Mouse (Mus musculus) liver, embryonic 16.5 days (tissue): ENCODE results near the gene Cers5. TPM values are rescaled to one million over a fixed set of nuclear protein-coding genes. Genes with fewer than 3 reads are reported as not detected.
A peak's percentile ranks its signal among the peaks of the same experiment; 100 is the strongest.

Experiments used
- ATAC-seq: fragments of 200-750 bp; cut with Nextera tagmentation; 2 replicates; pipeline ENCODE4 v1.8.0; 2017; ENCODE audit warnings: low read depth, mild to moderate bottlenecking, moderate number of reproducible peaks, moderate library complexity
- H3K27ac ChIP-seq: fragments of 300-500 bp; sonication (generic); 2 replicates; pipeline ENCODE4 v1.5.1; 2014; ENCODE audit warnings: mild to moderate bottlenecking, low read length
- H3K27me3 ChIP-seq: fragments of 300-500 bp; sonication (generic); 2 replicates; pipeline ENCODE4 v1.6.1; 2014; ENCODE audit warnings: low read depth, low read length, mixed read lengths; ENCODE audit not compliant: control insufficient read depth, insufficient read depth
- H3K36me3 ChIP-seq: fragments of 300-500 bp; sonication (generic); 2 replicates; pipeline ENCODE4 v1.6.1; 2014; ENCODE audit warnings: mild to moderate bottlenecking; ENCODE audit not compliant: control insufficient read depth, insufficient read depth
- H3K4me1 ChIP-seq: fragments of 300-500 bp; sonication (generic); 2 replicates; pipeline ENCODE4 v1.6.1; 2014; ENCODE audit warnings: low read depth, low read length, mixed read lengths; ENCODE audit not compliant: control insufficient read depth
- H3K4me2 ChIP-seq: fragments of 300-500 bp; sonication (generic); 2 replicates; pipeline ENCODE4 v1.6.1; 2014; ENCODE audit warnings: low read depth, low read length, mixed read lengths
- H3K4me3 ChIP-seq: fragments of 300-500 bp; sonication (generic); 2 replicates; pipeline ENCODE4 v1.5.1; 2014; ENCODE audit warnings: low read depth, mild to moderate bottlenecking, low read length
- H3K9ac ChIP-seq: fragments of 300-500 bp; sonication (generic); 2 replicates; pipeline ENCODE4 v1.6.1; 2014; ENCODE audit warnings: low read depth, low read length
- H3K9me3 ChIP-seq: fragments of 300-500 bp; sonication (generic); replicated peaks from 2 replicates; pipeline ENCODE4 v1.6.1; 2016; ENCODE audit warnings: low read length; ENCODE audit not compliant: control insufficient read depth
- WGBS: fragments of 180-500 bp; shearing (Covaris S2); extraction: QIAGEN DNeasy Blood & Tissue Kit; methylation state at CpG from one replicate; pipeline ENCODE4 v1.1.7; 2014; ENCODE audit not compliant: insufficient replicate concordance; 5-methylcytosine and 5-hydroxymethylcytosine counted together
- polyA plus RNA-seq: library from polyadenylated mRNA; unstranded; fragments of >200 nt; fragmentation: Nextera tagmentation; extraction: Ambion mirVana; gene quantifications from 2 replicates; pipeline ENCODE4 v1.2.1, GENCODE M21; 2015

The Cers5 gene
- polyA plus RNA-seq, 1 experiment from 2014 or later, result 6.9 TPM

DNA sequence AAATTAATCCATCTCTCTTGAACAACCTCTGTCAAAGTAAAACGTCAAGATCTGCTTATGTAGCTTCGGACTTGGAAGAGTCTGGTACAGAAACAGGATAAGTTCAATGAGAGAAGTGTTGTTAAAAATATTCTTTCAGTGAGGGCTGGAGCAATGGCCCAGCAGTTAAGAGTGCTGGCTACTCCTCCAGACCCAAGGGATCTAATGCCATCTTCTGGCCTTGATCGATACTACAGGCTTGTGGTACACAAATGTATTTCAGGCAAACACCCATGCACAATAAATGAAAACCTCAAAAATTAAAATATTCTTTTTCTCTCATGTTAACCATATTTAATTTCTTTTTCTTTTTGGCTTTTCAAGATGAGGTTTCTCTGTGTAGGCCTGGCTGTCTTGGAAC is 23.4 kb upstream of the Cers5 start:
- no peaks in the 10 kb centered on the region for H3K4me1 ChIP-seq
- WGBS, result 70% methylated on average over 3 of the region's 3 CpGs
- peaks cover 9% of the 10 kb centered on the region for H3K36me3 ChIP-seq

DNA sequence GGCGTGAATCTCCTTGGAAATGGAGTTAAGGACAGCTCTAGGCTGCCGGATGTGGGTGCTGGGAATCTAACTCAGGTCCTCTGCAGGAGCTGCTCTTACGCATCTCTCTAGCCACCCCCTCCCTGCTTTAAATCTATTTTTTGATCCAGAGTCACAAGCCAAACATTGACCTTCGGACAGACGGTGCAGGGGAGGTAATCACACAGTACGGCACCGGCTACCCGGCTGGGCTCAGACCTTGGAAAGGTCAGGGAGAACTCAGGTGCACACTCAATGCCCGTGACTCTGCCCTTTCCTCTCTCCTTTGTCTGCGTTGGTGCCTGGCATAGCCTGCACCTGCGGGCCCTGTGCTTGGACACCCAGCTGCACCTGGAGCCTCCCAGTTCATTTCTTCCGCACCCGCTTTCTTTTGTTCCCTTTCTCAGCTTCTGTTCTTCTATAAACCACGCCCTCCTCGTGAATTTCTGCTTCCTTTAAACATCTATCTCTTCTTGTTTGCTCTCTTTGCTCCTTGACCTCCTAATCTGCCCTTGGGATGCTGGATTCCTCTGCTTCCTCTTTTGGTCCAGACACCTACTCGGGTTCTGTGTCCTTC is 19.6 kb upstream of the Cers5 start:
- WGBS, result 76% methylated on average over 16 of the region's 16 CpGs
- H3K4me3 ChIP-seq, result no peak overlapping the region
- no peak overlapping the region for H3K9ac ChIP-seq
- H3K36me3 ChIP-seq, result peaks cover 9% of the 10 kb centered on the region
- no peaks in the 10 kb centered on the region for H3K27me3 ChIP-seq
- no peak overlapping the region for H3K27ac ChIP-seq
- H3K4me2 ChIP-seq, result no peak overlapping the region
- H3K9me3 ChIP-seq, result no peaks in the 10 kb centered on the region
- no peak for ATAC-seq
- H3K4me1 ChIP-seq, result no peaks in the 10 kb centered on the region

More for the DNA sequence above, 23.4 kb upstream of the Cers5 start:
- H3K9me3 ChIP-seq, result no peaks in the 10 kb centered on the region
- H3K27me3 ChIP-seq, result no peaks in the 10 kb centered on the region
- H3K27ac ChIP-seq, result no peak overlapping the region
- H3K4me3 ChIP-seq, result no peak overlapping the region
- H3K9ac ChIP-seq, result no peak overlapping the region
- no peak for ATAC-seq
- no peak overlapping the region for H3K4me2 ChIP-seq

GRCm38 (mm10) chr15:99791003-99791402 is 18.3 kb upstream of the Cers5 start:
- no peak for ATAC-seq
- Histone ChIP-seq H3K9ac (no peak overlapping the region), H3K9me3 (no peaks in the 10 kb centered on the region), H3K4me1 (no peaks in the 10 kb centered on the region), H3K4me2 (no peak overlapping the region), H3K27ac (no peak overlapping the region), H3K27me3 (no peaks in the 10 kb centered on the region), H3K36me3 (peaks cover 5% of the 10 kb centered on the region), H3K4me3 (no peak overlapping the region)
- WGBS, result 73% methylated on average over 3 of the region's 3 CpGs

DNA sequence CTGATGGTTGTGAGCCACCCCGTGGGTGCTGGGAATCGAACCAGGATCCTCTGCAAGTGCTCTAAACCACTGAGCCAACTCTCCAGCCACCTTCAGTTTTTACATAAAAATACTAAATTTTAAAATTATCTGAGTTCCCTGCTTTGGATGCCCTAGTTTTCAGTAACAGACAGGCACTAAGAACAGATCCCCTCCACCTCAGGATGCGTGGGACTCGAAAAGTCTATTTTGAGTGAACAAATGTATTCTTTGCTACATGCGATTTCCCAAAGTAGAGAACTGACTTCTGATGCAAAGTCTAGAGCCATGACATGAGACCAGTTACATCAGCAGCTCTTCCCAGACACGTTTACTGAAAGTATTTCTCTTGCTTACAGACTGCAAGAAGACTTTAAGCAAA is 17.8 kb upstream of the Cers5 start:
- no peaks in the 10 kb centered on the region for H3K9me3 ChIP-seq
- H3K4me3 ChIP-seq, result no peak overlapping the region
- H3K9ac ChIP-seq, result no peak overlapping the region
- WGBS, result 68% methylated on average over 6 of the region's 6 CpGs
- no peaks in the 10 kb centered on the region for H3K4me1 ChIP-seq
- no peak for ATAC-seq
- H3K4me2 ChIP-seq, result no peak overlapping the region
- no peaks in the 10 kb centered on the region for H3K27me3 ChIP-seq
- H3K27ac ChIP-seq, result no peak overlapping the region
- peaks cover 5% of the 10 kb centered on the region for H3K36me3 ChIP-seq

GRCm38 (mm10) chr15:99787625-99788120 is 15.0 kb upstream of the Cers5 start:
- 52% methylated on average over 9 of the region's 9 CpGs for WGBS
- Histone ChIP-seq H3K4me1 (no peaks in the 10 kb centered on the region), H3K4me2 (no peak overlapping the region), H3K36me3 (peaks cover 5% of the 10 kb centered on the region), H3K27ac (no peak overlapping the region), H3K9me3 (no peaks in the 10 kb centered on the region), H3K27me3 (no peaks in the 10 kb centered on the region), H3K4me3 (no peak overlapping the region), H3K9ac (no peak overlapping the region)
- ATAC-seq, result no peak

GRCm38 (mm10) chr15:99778677-99779335 is 6.1 kb upstream of the Cers5 start:
- Histone ChIP-seq H3K4me1 (no peaks in the 10 kb centered on the region), H3K9ac (no peak overlapping the region), H3K9me3 (no peaks in the 10 kb centered on the region), H3K4me3 (no peak overlapping the region), H3K27ac (no peak overlapping the region), H3K4me2 (no peak overlapping the region), H3K27me3 (no peaks in the 10 kb centered on the region), H3K36me3 (no peaks in the 10 kb centered on the region)
- WGBS, result 75% methylated on average over 16 of the region's 16 CpGs
- ATAC-seq, result no peak

GRCm38 (mm10) chr15:99778148-99778547 is 5.5 kb upstream of the Cers5 start:
- Histone ChIP-seq H3K4me2 (no peak overlapping the region), H3K9ac (no peak overlapping the region), H3K27me3 (no peaks in the 10 kb centered on the region), H3K4me3 (no peak overlapping the region), H3K4me1 (no peaks in the 10 kb centered on the region), H3K9me3 (no peaks in the 10 kb centered on the region), H3K36me3 (no peaks in the 10 kb centered on the region), H3K27ac (no peak overlapping the region)
- 35% methylated on average over 7 of the region's 7 CpGs for WGBS
- no peak for ATAC-seq

- WGBS, result 57% methylated on average over 3 of the region's 3 CpGs
- H3K9me3 ChIP-seq, result no peaks in the 10 kb centered on the region
- H3K36me3 ChIP-seq, result no peaks in the 10 kb centered on the region
- H3K27me3 ChIP-seq, result no peaks in the 10 kb centered on the region; the same call in 1 of the 2 replicates
- ATAC-seq, result no peak
- peaks cover 9% of the 10 kb centered on the region for H3K4me1 ChIP-seq
- no peak overlapping the region for H3K9ac ChIP-seq
- no peak overlapping the region for H3K4me2 ChIP-seq
- H3K4me3 ChIP-seq, result no peak overlapping the region
- no peak overlapping the region for H3K27ac ChIP-seq
These were observed 240 bp upstream of the Cers5 start for GRCm38 (mm10) chr15:99772925-99773324.

DNA sequence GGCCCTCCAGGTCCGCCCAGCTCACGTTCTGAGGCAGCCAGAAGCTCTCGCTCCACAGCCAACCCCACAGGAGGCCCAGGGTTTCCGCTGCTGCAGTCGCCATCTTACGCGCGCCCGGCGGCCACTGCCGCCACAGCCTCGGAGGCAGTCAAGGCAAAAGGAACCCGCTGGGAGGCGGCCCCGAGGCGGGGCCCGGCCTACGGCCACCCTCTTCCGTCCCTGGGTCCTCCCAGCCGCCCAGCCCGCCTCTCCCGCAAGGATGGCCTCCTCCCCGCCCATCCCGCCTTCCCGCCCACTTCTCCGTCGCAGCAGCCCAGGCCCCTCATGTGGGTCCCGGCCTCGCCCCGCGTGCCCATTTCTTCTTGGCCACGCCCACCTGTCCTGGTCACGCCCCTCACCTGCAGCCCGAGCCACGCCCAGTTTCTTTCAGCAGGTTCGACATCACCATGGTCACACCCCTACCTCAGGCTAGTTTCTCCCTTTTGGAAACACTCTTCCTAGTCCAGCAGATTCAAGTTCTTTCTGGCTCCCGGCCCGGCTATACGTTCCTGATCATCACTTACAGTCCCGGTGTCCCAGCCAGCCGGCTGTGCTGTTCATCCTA is 306 bp downstream of the Cers5 start:
- H3K36me3 ChIP-seq, result no peaks in the 10 kb centered on the region
- H3K4me1 ChIP-seq, result peaks cover 9% of the 10 kb centered on the region
- H3K9ac ChIP-seq, result peak overlapping the region; percentile 66
- ATAC-seq, result peak; percentile 92
- no peaks in the 10 kb centered on the region; the same call in 1 of the 2 replicates for H3K27me3 ChIP-seq
- peak overlapping the region; percentile 71 for H3K4me3 ChIP-seq
- peak overlapping the region; percentile 41; the same call in 1 of the 2 replicates for H3K27ac ChIP-seq
- WGBS, result under 1% methylated on average over 35 of the region's 41 CpGs
- H3K4me2 ChIP-seq, result peak overlapping the region; percentile 92
- H3K9me3 ChIP-seq, result no peaks in the 10 kb centered on the region
